ENCODE assay signal across 12 mouse cellular contexts in the genomic region with DNA sequence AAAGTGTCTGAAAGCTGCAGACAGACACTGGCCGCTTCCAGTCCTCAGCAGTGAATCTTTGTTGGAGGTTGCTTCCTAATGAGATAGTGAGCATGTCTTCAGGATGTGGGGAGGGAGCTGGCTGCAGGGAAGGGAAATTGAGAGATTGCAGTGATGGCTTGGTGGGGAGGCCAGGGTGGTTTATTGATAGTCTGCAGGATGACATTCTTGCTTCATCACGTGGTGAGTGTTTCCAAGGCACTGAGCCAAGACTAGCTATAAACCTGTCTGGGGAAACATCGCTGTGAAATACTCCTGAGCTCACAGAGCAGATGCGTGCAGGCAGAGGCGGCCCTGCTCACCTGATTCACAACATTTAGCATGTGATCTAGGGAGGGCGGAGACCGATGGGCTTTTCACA. TPM values are rescaled to one million over a fixed set of nuclear protein-coding genes. Genes with fewer than 3 reads are reported as not detected.
DNase-seq lines count a peak whose midpoint lies in the region; ATAC-seq and TF ChIP-seq lines count a peak whose summit lies in the region.
"Had no signal": no experiment of that assay in that cellular context is flagged by ENCODE, and none has a peak within 500 bp of the region (broad histone marks: within the 10 kb centered on the region; RNA-seq: fewer than 3 reads in every experiment).

No protein-coding gene starts in this region.

- H3K4me2 ChIP-seq in hindbrain, embryonic 13.5 days = no peak overlapping the region

- H3K4me1 ChIP-seq in hindbrain, embryonic 13.5 days (replicated peaks) = 0 out of 2 replicates have a peak, but pooled peaks cover 4% of the 10 kb centered on the region
- H3K4me1 ChIP-seq in hindbrain, embryonic 10.5 days (replicated peaks) = no peaks in the 10 kb centered on the region

- TF ChIP-seq CTCF in brain, embryonic 14.5 days (IDR thresholded peaks at IDR 0.05; ENCODE audit: borderline replicate concordance, extremely low read depth, insufficient read depth, insufficient read length) = no peak

- no peak overlapping the region for H3K4me3 ChIP-seq in hindbrain, embryonic 13.5 days
- H3K4me3 ChIP-seq in hindbrain, embryonic 10.5 days = no peak overlapping the region

- H3K9ac ChIP-seq in hindbrain, embryonic 13.5 days = no peak overlapping the region

- H3K9me3 ChIP-seq in hindbrain, embryonic 13.5 days = no peaks in the 10 kb centered on the region
- no peaks in the 10 kb centered on the region for H3K9me3 ChIP-seq in hindbrain, embryonic 10.5 days

- no peak for TF ChIP-seq POLR2A in brain, embryonic 14.5 days (IDR thresholded peaks at IDR 0.05; ENCODE audit: borderline replicate concordance, extremely low read depth, insufficient read depth, insufficient read length, poor library complexity, severe bottlenecking)

- WGBS in hindbrain, embryonic 13.5 days = 79% methylated on average over 7 of the region's 7 CpGs
- WGBS in hindbrain, embryonic 10.5 days = 81% methylated on average over 7 of the region's 7 CpGs

- no peak overlapping the region for H3K27ac ChIP-seq in hindbrain, embryonic 13.5 days
- H3K27ac ChIP-seq in hindbrain, embryonic 10.5 days = no peak overlapping the region

- no peaks in the 10 kb centered on the region for H3K27me3 ChIP-seq in hindbrain, embryonic 13.5 days
- H3K27me3 ChIP-seq in hindbrain, embryonic 10.5 days (ENCODE audit: insufficient read depth, poor library complexity, severe bottlenecking) = no peaks in the 10 kb centered on the region

- DNase-seq in hindbrain, embryonic 10.5 days (ENCODE audit: low spot score) = no peak
- DNase-seq in brain, embryonic 14.5 days (ENCODE audit: low read depth) = peak; percentile 37
- DNase-seq in forelimb bud, embryonic 11.5 days (ENCODE audit: low read depth, low spot score) = peak; percentile 16
- DNase-seq in kidney, postnatal 14 days = peak; percentile 29
- no peak for DNase-seq in ovary, adult 18-20 months (ENCODE audit: low spot score)
- DNase-seq in testis, postnatal 10 days (ENCODE audit: low spot score) = no peak
- DNase-seq: adrenal gland, adult 8-10 months; gastrocnemius, postnatal 10 days; thymus, adult 2 months had no signal

- H3K36me3 ChIP-seq in hindbrain, embryonic 13.5 days = no peaks in the 10 kb centered on the region
- H3K36me3 ChIP-seq in hindbrain, embryonic 10.5 days = no peaks in the 10 kb centered on the region
- H3K36me3 ChIP-seq: G1E had no signal

- peak; percentile 59; the same call in 1 of the 2 replicates for ATAC-seq in hindbrain, embryonic 13.5 days (ENCODE audit: low FRiP score)
- ATAC-seq in frontal cortex, adult (ENCODE audit: low TSS enrichment) = no peak

RNA-seq across cellular contexts. Expression of a gene that starts 36.2 kb away (rescaled TPM):
- polyA plus RNA-seq in hindbrain, embryonic 13.5 days (2015; fragmentation: Nextera tagmentation; extraction: Ambion mirVana) = 1.0 and 1.2 TPM in 2 replicates
- 6.0 and 8.5 TPM in 2 replicates for polyA plus RNA-seq in hindbrain, embryonic 10.5 days (2016; fragmentation: Nextera tagmentation; extraction: Ambion mirVana)
- polyA plus RNA-seq in brain, embryonic 14.5 days (2012; rRNA removed) = 1.3 and 2.2 TPM in 2 replicates
- polyA plus RNA-seq: G1E had no signal

Comparison
In these comparisons a context has a peak if more than half of its experiments do, and no peak if none do; other contexts are left out.
1. DNase-seq: peak in brain, embryonic 14.5 days (single experiment), forelimb bud, embryonic 11.5 days (single experiment) and kidney, postnatal 14 days (single experiment); none in hindbrain, embryonic 10.5 days (single experiment), ovary, adult 18-20 months (single experiment) and testis, postnatal 10 days (single experiment).